Mouse (Mus musculus): ENCODE results near the gene Inpp5d.

Gene Inpp5d

GRCm38 (mm10) chr1:87769263-87769662 is 149.2 kb downstream of the Inpp5d start:
- DNase-seq (ENCODE audit: low spot score in 2 of 2): no peak

Data from cerebellum, postnatal 4 days (tissue).